Mouse (Mus musculus) thymus, adult 2 months (tissue): ENCODE measurements around the gene B230118H07Rik. TPM values are rescaled to one million over a fixed set of nuclear protein-coding genes. Genes with fewer than 3 reads are reported as not detected.
A peak's percentile ranks its signal among the peaks of the same experiment; 100 is the strongest.

Experiments
- DNase-seq: peaks from one replicate; pipeline ENCODE4 v3.0.0; 2021
- H3K27ac ChIP-seq: fragments of 200-500 bp; 2 replicates; pipeline ENCODE4 v1.5.1; 2012; ENCODE audit warnings: low read length, control low read depth; ENCODE audit not compliant: control insufficient read depth, insufficient read depth
- H3K27me3 ChIP-seq: fragments of 200-500 bp; 2 replicates; pipeline ENCODE4 v1.6.1; 2012; ENCODE audit warnings: mild to moderate bottlenecking, low read length, moderate library complexity, mixed read lengths; ENCODE audit not compliant: control insufficient read depth, insufficient read depth
- H3K36me3 ChIP-seq: fragments of 200-500 bp; 2 replicates; pipeline ENCODE4 v1.6.1; 2012; ENCODE audit warnings: mild to moderate bottlenecking, low read length, moderate library complexity; ENCODE audit not compliant: control insufficient read depth, insufficient read depth
- H3K4me1 ChIP-seq: fragments of 200-500 bp; replicated peaks from 2 replicates; pipeline ENCODE4 v1.6.1; 2012; ENCODE audit warnings: low read length; ENCODE audit not compliant: control insufficient read depth, insufficient read depth
- H3K4me3 ChIP-seq: fragments of 200-500 bp; 2 replicates; pipeline ENCODE4 v1.5.1; 2012; ENCODE audit warnings: mild to moderate bottlenecking, low read length, control low read depth, moderate library complexity; ENCODE audit not compliant: control insufficient read depth, insufficient read depth
- CTCF ChIP-seq: fragments of 200-500 bp; IDR thresholded peaks from 2 replicates; pipeline ENCODE4 v1.5.1; 2012; ENCODE audit warnings: mild to moderate bottlenecking, control low read depth, low read length, moderate library complexity, borderline replicate concordance; ENCODE audit not compliant: control insufficient read depth, poor library complexity, insufficient read depth; ENCODE audit errors: extremely low read depth
- POLR2A ChIP-seq: fragments of 200-500 bp; IDR thresholded peaks from 2 replicates; pipeline ENCODE4 v1.6.1; 2012; ENCODE audit warnings: mild to moderate bottlenecking, low read length, control low read depth, moderate library complexity; ENCODE audit not compliant: control insufficient read depth, poor library complexity, insufficient read depth; ENCODE audit errors: extremely low read depth
- WGBS: fragments of 180-500 bp; shearing (Covaris S2); methylation state at CpG from one replicate; pipeline ENCODE4 v1.1.7; 2018; 5-methylcytosine and 5-hydroxymethylcytosine counted together
- polyA plus RNA-seq: library from polyadenylated mRNA; depleted of rRNA; stranded (reverse); fragments of >200 nt; gene quantifications from 2 replicates; pipeline ENCODE4 v1.2.3, GENCODE M21; 2012

Gene B230118H07Rik
- polyA plus RNA-seq, 1 experiment = 3.4 TPM

GRCm38 (mm10) chr2:101592886-101593285 is 56.4 kb downstream of the B230118H07Rik start:
- DNase-seq = no peak
- WGBS = 94% methylated on average over 8 of the region's 8 CpGs

GRCm38 (mm10) chr2:101592023-101592841 is 57.1 kb downstream of the B230118H07Rik start:
- peak; percentile 16 for DNase-seq
- H3K4me3 ChIP-seq = no peak overlapping the region
- H3K27me3 ChIP-seq = no peaks in the 10 kb centered on the region
- no peaks in the 10 kb centered on the region for H3K36me3 ChIP-seq
- TF ChIP-seq CTCF (no peak), POLR2A (no peak)
- 75% methylated on average over 10 of the region's 10 CpGs for WGBS
- no peak overlapping the region for H3K27ac ChIP-seq
- H3K4me1 ChIP-seq = peaks cover 33% of the 10 kb centered on the region

More at GRCm38 (mm10) chr2:101592886-101593285, 56.4 kb downstream of the B230118H07Rik start:
- Histone ChIP-seq H3K27ac (peak overlapping the region; percentile 90; the same call in 1 of the 2 replicates), H3K36me3 (no peaks in the 10 kb centered on the region), H3K4me1 (peaks cover 32% of the 10 kb centered on the region), H3K27me3 (no peaks in the 10 kb centered on the region), H3K4me3 (no peak overlapping the region)
- no peak for TF ChIP-seq CTCF
- no peak for TF ChIP-seq POLR2A

GRCm38 (mm10) chr2:101591356-101591755 is 58.0 kb downstream of the B230118H07Rik start:
- Histone ChIP-seq H3K4me3 (no peak overlapping the region), H3K27me3 (no peaks in the 10 kb centered on the region), H3K4me1 (peaks cover 33% of the 10 kb centered on the region), H3K36me3 (no peaks in the 10 kb centered on the region), H3K27ac (no peak overlapping the region)
- DNase-seq = peak; percentile 8
- no peak for TF ChIP-seq POLR2A
- TF ChIP-seq CTCF = no peak
- WGBS = 72% methylated on average over 8 of the region's 8 CpGs

GRCm38 (mm10) chr2:101581418-101581817 is 67.9 kb downstream of the B230118H07Rik start:
- Histone ChIP-seq H3K4me3 (no peak overlapping the region), H3K4me1 (peaks cover 11% of the 10 kb centered on the region), H3K36me3 (no peaks in the 10 kb centered on the region), H3K27me3 (no peaks in the 10 kb centered on the region), H3K27ac (peak overlapping the region; percentile 97)
- TF ChIP-seq CTCF = no peak
- 5% methylated on average over 3 of the region's 3 CpGs for WGBS
- peak; percentile 61 for DNase-seq

GRCm38 (mm10) chr2:101580977-101581376 is 68.4 kb downstream of the B230118H07Rik start:
- WGBS = 41% methylated on average over 3 of the region's 3 CpGs
- H3K4me1 ChIP-seq = peaks cover 14% of the 10 kb centered on the region
- no peak for DNase-seq
- no peaks in the 10 kb centered on the region for H3K27me3 ChIP-seq
- H3K4me3 ChIP-seq = no peak overlapping the region
- no peaks in the 10 kb centered on the region for H3K36me3 ChIP-seq
- H3K27ac ChIP-seq = peak overlapping the region; percentile 97
- TF ChIP-seq POLR2A (no peak), CTCF (no peak)

- DNase-seq = no peak
- no peaks in the 10 kb centered on the region for H3K36me3 ChIP-seq
- H3K4me1 ChIP-seq = peaks cover 16% of the 10 kb centered on the region
- WGBS = 54% methylated on average over 1 of the region's 1 CpGs
- no peak for TF ChIP-seq CTCF
- no peak for TF ChIP-seq POLR2A
- H3K4me3 ChIP-seq = no peak overlapping the region
- no peaks in the 10 kb centered on the region for H3K27me3 ChIP-seq
- no peak overlapping the region; the same call in 1 of the 2 replicates for H3K27ac ChIP-seq
Measured at GRCm38 (mm10) chr2:101580428-101580827, 68.9 kb downstream of the B230118H07Rik start.

GRCm38 (mm10) chr2:101580027-101580426 is 69.3 kb downstream of the B230118H07Rik start:
- no peak for DNase-seq
- 77% methylated on average over 2 of the region's 2 CpGs for WGBS
- Histone ChIP-seq H3K36me3 (no peaks in the 10 kb centered on the region), H3K4me1 (peaks cover 15% of the 10 kb centered on the region), H3K4me3 (no peak overlapping the region), H3K27me3 (no peaks in the 10 kb centered on the region), H3K27ac (no peak overlapping the region; the same call in 1 of the 2 replicates)
- TF ChIP-seq CTCF (no peak), POLR2A (no peak)
